Mouse (Mus musculus) liver, postnatal 0 days (tissue): ENCODE results near the gene Kcnq5.

Source experiments
- CTCF ChIP-seq: sonication (generic); IDR thresholded peaks from 2 replicates; pipeline ENCODE4 v1.5.1; 2016; ENCODE audit warnings: antibody characterized with exemption, low read depth
- EP300 ChIP-seq: IDR thresholded peaks from 2 replicates; pipeline ENCODE4 v1.6.1; 2016; ENCODE audit warnings: antibody characterized with exemption, low read depth, mild to moderate bottlenecking

- TF ChIP-seq CTCF (no peak), EP300 (no peak)
Observed at GRCm38 (mm10) chr1:21593872-21594271, 367.9 kb downstream of the Kcnq5 start.
